Mouse (Mus musculus) neural tube, embryonic 10.5 days (tissue): ENCODE data around the gene Ranbp1.
"Not testable (repeated sequence)": the region's sequence is repeated elsewhere in the genome, so short reads cannot be mapped to it uniquely, and the experiment has no call there.

ENCODE experiments used
- DNase-seq: peaks from one replicate; pipeline ENCODE4 v3.0.0-alpha.2; 2017; ENCODE audit warnings: low spot score; ENCODE audit errors: extremely low spot score

Gene Ranbp1

DNA sequence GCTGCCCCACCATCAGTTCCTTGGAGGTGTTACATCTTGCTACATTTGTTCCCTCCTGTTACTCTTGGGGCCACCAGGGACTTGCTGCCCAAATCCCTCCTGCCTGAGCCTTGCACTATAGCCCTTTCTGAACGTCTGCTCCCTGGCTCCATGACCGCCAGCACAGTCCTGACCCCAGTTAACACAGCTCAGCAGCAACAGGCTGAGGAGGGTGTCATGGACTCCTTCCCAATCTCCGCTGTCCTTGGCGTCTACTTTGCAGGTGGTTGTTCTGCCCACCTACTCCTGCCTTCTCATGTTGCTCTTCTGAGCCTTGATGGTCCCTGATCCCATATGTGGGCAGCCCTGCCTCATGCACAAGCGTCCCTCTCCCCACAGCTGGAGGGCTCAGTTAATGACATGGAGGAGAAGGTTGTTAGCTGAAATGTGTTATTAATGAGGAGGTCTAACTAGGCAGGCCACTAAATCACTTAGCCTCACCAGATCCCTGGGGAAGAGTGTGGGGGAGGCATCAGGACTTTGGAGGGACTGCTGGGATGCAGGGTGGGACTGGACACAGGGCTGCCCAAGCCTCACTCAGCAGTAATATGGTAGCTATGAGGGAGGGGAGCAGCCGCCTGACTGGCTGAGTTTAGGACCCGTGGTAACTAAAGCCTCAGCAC lies 45.0 kb downstream of the Ranbp1 start:
- no peak for DNase-seq

- DNase-seq = no peak
These were observed 46.5 kb downstream of the Ranbp1 start for GRCm38 (mm10) chr16:18202061-18202460.

DNA sequence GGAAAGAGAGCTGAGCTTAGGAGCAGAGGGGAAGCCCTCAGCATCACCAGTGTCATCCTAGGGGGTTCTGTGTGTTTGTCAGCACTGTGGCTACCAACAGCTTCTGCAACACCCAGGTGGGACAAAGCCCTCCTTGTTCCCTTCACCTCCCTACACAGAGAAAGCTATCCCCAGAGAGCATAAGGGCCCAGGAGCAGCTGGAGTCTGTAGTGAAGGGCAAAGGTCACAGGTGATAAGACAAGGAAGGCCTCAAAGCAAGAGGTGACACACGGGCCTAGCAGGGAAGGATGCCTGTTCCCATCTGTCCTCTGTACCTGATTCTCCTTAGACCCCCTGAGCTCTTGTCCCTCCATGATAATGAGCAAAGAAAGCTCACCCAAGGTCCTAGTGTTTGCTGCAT lies 46.9 kb downstream of the Ranbp1 start:
- no peak for DNase-seq

DNA sequence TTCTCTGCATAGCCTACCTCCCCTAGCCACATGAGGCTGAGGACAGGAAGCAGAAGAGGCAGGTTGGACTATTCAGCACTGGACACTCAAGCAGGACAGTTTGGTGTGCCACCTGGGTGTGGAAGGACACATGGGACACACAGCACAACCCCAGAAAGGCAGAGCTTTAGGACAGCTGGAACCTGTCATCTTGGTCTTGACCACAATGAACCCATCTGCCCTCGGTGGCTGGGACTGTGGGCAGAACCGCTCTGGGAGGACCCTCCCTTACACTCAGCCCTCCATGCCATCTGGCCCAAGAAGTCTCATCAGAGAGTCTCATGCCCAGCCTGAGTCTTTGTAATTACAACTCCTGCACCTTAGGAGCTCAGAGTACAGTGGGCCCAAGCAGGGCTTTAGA lies 48.5 kb downstream of the Ranbp1 start:
- DNase-seq = no peak

GRCm38 (mm10) chr16:18198365-18199098 lies 50.0 kb downstream of the Ranbp1 start:
- DNase-seq = no peak

GRCm38 (mm10) chr16:18197881-18198280 lies 50.7 kb downstream of the Ranbp1 start:
- no peak for DNase-seq

- not testable (repeated sequence) for DNase-seq
These were observed 53.0 kb downstream of the Ranbp1 start for GRCm38 (mm10) chr16:18195561-18195960.

DNA sequence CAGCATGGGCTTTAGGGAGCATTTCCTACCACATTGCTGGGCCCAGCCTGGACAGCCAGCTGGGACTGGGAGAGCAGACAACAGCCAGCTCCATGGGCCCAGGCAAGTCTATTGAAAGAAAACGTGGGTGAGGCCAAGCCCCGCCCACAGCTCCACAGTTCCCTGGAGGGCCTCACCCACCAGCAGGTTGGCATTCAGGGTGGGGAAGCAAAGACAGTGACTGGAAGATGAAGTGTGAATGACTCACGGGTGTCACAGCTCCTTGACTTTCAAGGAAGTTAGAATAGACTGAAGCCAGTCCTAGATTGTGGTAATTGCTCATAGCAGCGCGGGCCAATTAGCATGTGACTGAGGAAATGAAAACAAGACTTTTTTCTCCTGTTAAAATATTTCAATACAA lies 53.5 kb downstream of the Ranbp1 start:
- DNase-seq = no peak

DNA sequence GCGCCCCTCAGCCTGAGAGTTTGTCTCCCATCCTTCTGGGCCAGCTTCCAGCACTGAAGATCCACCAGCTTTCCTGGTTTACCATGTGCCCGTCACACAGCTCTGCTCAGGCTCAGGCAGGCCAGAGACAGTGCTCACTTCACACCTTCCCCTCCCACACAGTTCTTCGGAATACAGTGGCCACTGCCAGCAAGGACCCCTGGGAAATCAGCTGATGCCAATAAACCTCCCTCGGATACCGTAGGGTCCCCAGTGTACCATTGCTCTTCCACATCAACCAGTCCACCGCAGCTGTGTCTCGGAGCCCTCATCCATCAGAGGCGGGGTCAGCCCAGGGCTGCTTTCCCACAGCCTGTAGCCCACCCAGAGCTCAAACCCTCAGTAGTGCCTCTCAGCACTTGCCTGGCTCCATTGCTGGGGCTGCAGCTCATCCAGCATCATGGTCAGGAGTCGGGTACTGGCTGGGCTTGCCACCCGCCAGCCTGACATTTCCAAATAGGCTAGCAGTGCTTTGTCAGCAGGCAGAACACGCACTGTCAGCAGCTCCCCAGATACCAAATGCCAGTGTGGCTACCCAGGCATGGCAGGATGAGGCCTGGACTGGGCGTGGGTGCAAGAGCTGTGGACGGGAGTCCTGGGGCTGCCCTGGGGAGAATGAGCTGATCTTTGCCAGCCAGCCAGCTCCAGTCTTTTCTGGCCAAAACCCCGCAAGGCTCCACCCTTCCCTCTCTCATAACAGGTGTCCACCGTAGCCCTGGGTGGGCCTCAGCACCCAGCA lies 54.1 kb downstream of the Ranbp1 start:
- DNase-seq = peak; percentile 39

- no peak for DNase-seq
These were observed 57.5 kb downstream of the Ranbp1 start for GRCm38 (mm10) chr16:18191006-18191405.
